Mouse (Mus musculus) neutrophil, adult 5-6 weeks (primary cell): ENCODE results near the gene Arhgef39. TPM values are rescaled to one million over a fixed set of nuclear protein-coding genes. Genes with fewer than 3 reads are reported as not detected.
"Not testable (repeated sequence)": the region's sequence is repeated elsewhere in the genome, so short reads cannot be mapped to it uniquely, and the experiment has no call there.

Experiments
- ATAC-seq: fragments of 151-379, 151-347 bp; 2 replicates; pipeline ENCODE4 v1.8.0; 2017; ENCODE audit warnings: mild to moderate bottlenecking, moderate TSS enrichment; ENCODE audit not compliant: insufficient number of reproducible peaks, poor library complexity, low FRiP score, severe bottlenecking; ENCODE audit errors: extremely low read depth
- total RNA-seq: library from RNA; stranded (forward); fragments of 200-1000 nt; gene quantifications from 2 replicates; pipeline ENCODE4 v1.2.3, GENCODE M21; 2017

Arhgef39 gene
- total RNA-seq, 1 experiment from 2014 or later, result 2.6 TPM

- not testable (repeated sequence) for ATAC-seq
These were observed 13.8 kb downstream of the Arhgef39 start for GRCm38 (mm10) chr4:43485666-43486065.

GRCm38 (mm10) chr4:43483535-43484091 lies 15.9 kb downstream of the Arhgef39 start, which contains the start of gene Sit1:
Gene Sit1 (minus strand): TSS chr4:43483734.
- ATAC-seq, result no peak

DNA sequence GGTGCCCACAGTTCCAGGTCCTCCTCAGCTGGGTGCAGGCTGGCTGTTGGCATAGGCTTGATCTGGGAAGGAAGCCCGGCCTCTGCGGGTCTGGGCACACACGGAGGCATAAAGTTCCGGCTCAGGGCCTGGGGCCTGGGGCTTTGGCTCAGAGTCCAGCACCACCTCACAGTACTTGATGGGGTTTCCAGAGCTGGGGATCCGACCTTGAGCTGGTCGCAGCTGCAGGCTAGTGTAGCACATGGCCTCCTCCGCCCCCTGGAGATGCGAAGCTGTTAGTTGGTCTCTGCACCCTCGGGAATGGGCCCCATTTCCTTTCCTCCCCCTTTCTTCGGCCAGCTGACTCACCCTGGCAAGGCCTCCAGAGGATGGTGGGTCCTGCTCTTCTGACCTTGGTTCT lies 16.9 kb downstream of the Arhgef39 start:
- no peak for ATAC-seq

GRCm38 (mm10) chr4:43481894-43482456 lies 17.5 kb downstream of the Arhgef39 start:
- peak; percentile 30; the same call in 1 of the 2 replicates for ATAC-seq

DNA sequence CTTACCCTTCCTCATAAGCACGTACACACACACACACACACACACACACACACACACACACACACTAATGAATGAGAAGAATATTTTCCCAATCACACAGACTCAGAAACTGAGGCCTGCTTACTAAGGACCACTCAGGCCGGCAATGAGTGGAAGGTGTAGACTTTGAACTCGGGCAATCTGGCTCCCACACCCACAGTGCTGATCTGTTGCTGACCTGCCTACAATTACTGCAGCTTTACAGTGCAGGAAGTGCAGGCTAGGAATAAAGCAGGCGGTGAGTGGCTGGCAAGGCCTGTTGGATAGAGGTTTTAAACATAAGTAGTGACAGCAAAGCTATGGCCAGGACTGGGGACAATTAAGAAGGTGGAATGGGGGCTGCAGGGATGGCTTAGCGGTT lies 18.5 kb downstream of the Arhgef39 start:
- ATAC-seq, result no peak

GRCm38 (mm10) chr4:43478906-43479832 lies 20.3 kb downstream of the Arhgef39 start:
- 0 out of 2 replicates have a peak, but pooled peaks have one; percentile 13 for ATAC-seq

DNA sequence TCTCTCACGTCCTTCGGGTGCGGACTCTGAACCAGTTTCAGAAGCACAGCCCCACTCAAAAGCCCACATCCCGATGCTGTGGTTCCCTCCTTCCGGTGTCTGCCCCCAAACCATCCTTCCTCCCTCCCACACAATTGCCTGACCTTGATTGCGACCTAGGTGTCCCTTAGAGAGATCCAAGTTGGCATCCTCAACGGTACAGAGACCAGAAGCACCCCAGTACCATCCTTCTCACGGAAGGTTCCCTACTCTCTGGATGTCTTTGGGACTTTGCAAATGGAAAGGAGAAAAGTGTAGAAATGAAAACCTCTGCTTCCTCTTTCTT lies 21.0 kb downstream of the Arhgef39 start:
- ATAC-seq, result no peak

DNA sequence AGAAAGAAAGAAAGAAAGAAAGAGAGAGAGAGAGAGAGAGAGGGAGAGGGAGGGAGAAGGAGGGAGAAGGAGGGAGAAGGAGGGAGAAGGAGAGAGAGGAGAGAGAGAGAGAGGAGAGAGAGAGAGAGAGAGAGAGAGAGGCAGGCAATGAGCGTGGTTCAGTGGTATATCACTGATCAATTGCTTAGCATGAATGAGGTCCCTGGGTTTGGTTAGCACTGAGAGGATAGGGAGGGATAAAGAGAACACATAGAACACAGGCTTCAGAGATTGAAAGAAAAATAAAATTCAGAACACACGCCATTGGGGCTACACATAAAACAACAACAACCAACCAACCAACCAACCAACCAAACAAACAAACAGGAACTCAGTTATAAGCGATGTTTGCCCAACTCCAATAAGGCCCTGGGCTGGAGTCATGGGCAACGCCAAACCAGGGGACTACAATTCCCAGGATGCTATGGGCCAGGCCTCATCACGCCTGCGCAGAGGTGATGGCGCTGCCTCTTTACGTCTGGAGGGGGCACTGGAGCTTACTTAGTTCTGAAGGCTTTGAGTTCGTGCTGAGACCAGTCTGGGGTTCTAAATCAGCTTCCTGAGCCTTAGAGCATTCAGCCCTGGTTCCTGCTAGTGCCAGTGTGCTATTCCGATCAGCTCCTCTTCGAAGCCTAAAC lies 21.5 kb downstream of the Arhgef39 start:
- peak; percentile 91 for ATAC-seq

DNA sequence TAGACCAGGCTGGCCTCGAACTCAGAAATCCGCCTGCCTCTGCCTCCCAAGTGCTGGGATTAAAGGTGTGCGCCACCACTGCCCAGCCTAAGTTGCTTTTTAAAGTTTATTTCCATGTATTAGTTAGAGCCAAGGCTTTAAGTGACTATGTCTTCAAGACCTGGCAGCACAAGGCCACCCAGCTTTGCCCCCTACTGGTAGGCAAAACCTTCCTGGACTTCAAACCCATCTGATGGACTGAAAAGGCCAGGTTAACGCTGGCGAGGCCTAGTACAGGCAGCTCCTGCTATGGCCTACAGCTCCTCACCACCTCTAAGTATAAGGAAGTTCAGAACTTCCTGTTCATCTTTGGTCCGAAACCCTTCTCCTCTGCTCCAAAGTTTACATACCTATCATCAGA lies 22.9 kb downstream of the Arhgef39 start:
- ATAC-seq, result no peak

DNA sequence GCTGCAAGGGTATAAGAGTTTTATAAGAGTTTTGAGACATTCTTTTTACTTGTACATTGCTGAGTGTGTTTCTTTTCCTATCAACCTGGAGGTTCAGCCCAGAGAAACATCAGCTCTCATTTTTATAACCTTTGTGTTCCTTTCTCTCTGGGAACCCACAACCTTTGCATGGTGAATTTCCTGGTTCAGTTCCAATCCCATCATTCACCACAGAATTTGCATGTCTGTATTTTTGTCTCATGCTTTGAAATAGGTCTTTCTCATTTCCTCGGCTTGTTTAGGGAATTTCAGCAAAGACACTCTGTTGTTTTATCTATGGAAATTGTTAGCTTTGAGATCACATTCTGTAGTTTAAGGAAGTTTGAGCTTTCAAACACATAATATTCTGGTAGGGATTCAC lies 25.9 kb downstream of the Arhgef39 start:
- no peak for ATAC-seq

DNA sequence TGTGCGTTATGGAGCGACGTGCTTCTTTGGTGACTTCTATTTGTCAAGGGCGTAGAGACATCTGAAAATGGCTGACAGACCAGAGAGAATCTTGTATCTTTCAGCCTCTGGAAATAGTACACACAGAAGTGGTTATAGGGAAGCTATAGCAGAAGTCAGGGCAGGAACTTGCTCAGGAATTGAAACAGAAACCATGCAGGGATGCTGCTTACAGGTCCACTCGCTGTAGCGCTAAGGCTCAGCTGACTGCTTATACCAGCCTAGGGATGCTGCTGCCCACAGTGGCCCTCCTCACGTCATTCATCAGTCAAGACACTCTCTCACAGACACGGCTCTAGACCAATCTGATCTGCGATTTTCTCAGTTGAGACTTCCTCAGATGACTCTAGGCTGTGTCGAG lies 29.2 kb downstream of the Arhgef39 start:
- ATAC-seq, result peak; percentile 8; the same call in 1 of the 2 replicates

DNA sequence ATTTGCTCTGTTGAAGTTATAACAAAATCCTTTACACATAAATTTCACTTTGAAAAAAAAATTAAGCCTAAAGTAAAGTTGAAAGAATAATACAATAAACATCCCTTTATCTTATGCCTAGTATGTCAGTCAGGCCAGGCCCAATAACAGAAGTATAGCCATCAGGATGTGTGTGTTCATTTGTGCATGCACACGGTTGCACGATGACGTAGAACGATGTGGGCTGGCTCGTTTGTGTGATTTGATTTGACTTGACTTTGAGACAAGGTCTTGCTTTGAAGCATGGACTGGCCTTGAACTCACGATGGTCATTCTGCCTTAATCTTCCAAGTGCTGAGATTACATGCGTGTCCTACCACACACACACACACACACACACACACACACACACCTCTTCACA lies 32.6 kb downstream of the Arhgef39 start:
- peak; percentile 53; the same call in 1 of the 2 replicates for ATAC-seq

- ATAC-seq, result 0 out of 2 replicates have a peak, but pooled peaks have one; percentile 17
These were observed 33.6 kb downstream of the Arhgef39 start for GRCm38 (mm10) chr4:43465935-43466334.

DNA sequence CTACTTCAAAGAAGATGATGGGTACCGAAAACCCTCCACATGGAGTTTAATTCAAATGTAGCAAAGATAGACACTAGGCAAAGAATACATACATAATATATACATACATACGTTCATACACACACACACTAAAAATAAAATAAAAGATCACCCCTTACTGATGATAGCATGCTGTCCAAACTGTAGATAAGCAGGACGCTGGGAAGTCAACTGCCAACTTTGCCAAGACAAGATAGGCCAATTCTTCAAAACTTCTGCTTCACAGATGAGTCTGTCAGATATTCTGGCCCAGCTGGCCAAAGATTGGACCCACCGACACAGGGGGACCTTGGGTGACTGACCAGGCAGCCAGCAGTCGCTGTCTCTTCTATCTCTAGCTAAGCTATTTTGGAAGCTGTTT lies 36.4 kb downstream of the Arhgef39 start:
- ATAC-seq, result no peak

DNA sequence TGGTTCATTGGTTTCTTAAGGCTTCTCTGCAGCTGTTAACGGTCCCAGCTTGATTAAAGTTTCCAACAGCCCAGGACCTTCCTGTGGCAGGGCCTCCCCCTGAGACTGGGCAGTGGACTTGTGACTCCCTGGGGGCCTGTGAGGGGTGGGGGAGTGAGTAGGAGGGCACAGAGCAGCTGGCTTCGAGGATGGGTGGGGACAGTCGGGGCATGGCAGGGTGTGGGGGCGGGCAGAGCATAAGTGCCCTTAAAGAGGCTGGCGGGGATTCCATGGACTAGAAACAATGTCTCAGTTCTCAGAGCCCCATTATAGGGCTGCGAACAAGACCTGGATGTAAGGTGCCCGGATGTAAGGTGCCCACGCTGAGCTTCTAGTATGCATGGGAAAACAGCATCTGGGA lies 42.4 kb downstream of the Arhgef39 start:
- ATAC-seq, result 0 out of 2 replicates have a peak, but pooled peaks have one; percentile 9

GRCm38 (mm10) chr4:43456470-43456869 lies 43.0 kb downstream of the Arhgef39 start:
- peak; percentile 50 for ATAC-seq

DNA sequence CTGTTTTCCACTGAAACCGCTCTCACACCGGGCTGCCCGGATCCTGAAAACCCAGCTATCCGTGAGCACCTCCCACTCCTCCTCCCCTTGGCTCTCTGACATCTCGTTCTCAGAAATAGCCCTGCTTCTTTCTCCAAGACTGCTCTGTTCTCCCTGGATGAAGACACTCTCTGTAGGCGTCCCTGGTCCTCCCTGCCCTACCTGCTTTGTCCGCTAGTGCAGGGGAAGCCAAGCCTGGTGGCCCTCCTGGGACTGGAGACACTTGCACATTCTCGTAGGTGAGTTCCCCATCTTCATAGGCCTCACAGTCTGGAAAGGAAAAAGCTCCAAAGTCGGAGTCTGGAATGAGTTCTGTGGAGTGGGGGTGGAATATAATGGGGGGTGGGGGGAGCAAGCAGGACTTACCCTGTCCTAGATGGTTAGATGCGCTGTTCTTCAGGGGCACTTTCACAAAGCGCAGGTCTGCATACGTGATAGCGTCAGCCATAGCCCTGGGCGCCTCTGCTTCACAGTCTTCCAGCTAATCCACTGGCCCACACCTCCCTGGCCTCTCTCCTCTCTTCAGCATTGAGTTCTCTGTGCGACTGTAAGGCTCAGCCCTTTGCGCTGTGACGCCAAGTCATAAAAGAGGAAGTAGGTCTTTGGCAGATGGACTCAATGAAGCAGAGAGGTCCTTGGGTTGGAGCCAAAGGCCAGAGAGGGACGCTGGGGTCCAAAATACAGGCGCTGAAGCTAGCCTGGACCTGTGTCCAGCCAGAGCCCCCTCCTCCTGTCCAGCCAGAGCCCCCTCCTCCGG lies 45.3 kb downstream of the Arhgef39 start, which contains the start of gene Cd72:
Cd72 (minus strand) TSS at position 588 of the 796 bp plus-strand sequence.
- peak; percentile 72 for ATAC-seq

- no peak for ATAC-seq
These were observed 46.1 kb downstream of the Arhgef39 start for GRCm38 (mm10) chr4:43453413-43453812.
